Mouse (Mus musculus): ENCODE measurements around the gene Slc4a5.

Slc4a5 gene

DNA sequence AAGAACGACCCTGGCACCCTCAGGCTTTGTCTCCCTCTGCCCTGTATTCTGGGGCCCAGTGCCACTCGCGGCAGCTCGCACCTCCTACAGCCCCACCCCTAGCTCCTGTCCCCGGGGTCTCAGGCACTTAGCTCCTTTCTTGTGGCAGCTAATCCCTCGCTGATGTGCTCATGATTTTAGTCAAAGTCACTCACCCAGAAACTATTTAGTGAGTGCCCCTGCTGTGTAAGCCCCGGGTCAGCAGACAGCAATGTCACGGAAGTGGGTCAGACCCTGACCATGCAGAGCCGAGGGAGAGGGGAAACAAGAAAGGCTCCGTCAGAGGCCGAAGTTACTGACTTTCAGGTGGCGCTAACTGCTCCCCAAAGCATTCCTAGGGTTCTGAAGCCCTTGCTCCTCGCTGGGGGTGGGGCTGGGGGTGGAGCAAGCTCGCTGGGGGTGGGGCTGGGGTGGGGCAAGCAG lies 14.7 kb downstream of the Slc4a5 start:
- peak; percentile 60 for DNase-seq

GRCm38 (mm10) chr6:83237123-83237522 lies 17.5 kb downstream of the Slc4a5 start:
- no peak for DNase-seq

GRCm38 (mm10) chr6:83244422-83245061 lies 24.9 kb downstream of the Slc4a5 start:
- DNase-seq = no peak

- peak; percentile 76 for DNase-seq
Measured at GRCm38 (mm10) chr6:83245134-83245533, 25.5 kb downstream of the Slc4a5 start.

DNA sequence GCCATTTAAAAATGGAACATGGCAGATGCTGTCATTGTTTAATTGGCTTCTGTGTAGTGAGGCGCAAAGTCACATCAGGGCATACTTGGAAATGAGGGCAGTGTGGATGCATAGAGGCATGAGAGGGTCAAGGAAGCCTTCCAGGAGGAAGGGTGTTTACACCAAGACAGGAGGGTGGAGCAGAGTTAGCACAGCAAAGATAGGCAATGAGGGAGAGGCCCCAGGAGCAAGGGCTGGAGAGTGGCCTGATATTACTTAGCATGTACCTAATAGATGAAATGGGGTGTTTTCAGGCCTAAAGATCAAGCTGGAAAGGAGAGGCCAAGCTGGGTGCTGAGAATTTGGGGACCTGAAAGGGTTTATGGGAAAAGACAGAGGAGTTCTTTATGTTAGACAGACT lies 26.4 kb downstream of the Slc4a5 start:
- no peak for DNase-seq

DNA sequence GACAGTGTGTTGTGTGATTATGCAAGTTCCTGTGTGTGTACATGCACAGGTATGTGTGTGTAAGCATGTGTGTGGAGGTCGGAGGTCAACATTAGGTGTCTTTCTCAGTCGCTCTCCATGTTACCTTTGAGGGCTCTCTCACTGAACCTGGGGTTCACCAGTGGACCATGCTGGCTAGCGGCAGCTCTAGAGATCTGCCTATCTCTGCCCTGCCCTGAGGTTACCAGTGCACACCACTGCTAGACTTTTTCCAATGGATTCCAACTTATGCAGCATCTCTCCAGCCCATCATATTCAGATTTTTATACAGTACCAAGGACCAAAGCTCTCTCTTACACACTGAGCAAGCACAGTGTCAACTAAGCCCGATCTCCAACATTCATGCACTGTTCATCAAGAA lies 27.1 kb downstream of the Slc4a5 start:
- no peak for DNase-seq

DNA sequence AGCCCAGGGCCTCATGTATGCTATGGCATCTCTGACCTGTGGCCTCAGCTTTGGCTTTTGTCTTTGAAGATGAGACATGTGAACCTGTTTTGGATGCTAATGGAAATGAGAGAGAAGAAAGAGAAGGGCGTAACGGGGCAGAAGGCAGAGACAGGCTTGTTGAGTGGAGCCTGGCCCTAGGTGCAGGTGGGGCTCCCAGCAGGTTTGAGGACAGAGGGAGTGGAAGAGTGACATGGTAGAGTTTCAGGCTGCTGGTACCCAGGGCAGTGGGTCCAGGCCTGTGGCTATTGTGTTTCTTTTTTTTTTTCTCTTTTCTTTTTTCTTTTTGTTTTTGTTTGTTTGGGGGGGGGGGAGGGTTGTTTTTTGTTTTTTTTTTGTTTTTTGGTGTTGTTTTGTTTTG lies 27.5 kb downstream of the Slc4a5 start:
- DNase-seq = no peak

DNA sequence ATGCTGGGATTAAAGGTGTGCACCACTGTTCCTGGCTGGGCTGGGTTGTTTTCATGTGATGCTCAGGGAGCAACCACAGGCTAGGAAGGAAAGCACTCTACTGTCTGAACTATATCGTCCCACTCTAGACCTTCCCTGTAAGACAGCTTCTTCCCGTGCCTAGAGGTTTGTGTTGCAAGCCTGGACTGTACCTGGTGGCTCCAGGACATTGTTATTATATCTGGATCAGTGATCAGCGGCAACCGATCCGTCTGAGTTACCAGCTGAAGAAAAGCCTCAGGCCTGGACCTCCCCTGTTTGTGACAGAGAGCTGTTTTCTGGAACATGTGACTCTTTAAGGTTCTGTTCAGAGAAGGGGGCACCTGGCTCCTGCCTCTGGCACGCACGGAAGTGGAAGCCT lies 34.6 kb downstream of the Slc4a5 start:
- no peak for DNase-seq

- no peak for DNase-seq
Measured at GRCm38 (mm10) chr6:83264516-83264915, 44.9 kb downstream of the Slc4a5 start.

GRCm38 (mm10) chr6:83265253-83265652 lies 45.6 kb downstream of the Slc4a5 start:
- no peak for DNase-seq

DNA sequence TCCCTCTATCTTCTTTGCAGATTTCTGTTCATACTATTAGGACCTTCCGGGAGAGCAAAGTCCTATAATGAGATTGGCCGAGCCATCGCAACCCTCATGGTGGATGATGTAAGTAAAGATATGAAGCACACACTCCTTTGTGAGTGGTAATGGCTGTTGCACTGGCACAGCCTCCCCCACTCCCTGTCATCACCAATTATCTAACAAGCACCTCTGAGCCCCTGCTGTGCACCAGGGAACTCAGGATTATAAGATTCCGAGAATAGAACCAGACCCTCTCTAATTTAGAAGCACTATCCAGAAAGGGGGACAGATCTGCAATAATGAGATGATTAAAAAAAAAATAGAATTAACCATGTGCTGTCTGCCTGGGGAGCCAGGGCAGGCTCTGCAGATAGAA lies 46.0 kb downstream of the Slc4a5 start:
- no peak for DNase-seq

DNA sequence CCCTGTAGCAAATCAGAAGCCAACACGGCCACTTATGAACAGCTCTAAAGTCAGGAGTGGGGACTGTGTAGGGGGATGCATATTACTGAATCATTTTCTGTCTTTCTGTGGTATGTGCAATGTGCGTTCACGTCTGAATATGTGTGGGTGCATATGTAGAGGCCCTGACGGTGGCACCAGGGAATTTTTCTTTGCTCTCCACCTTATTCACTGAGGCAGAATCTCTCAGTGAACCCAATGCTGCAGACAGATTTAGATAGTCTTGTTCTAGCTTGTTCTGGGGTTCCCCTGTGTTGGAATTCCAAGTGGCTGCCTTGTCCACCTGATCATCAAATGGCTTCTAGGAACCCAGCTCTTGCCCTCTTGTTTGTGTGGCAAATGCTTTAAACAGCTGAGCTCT lies 48.0 kb downstream of the Slc4a5 start:
- no peak for DNase-seq

DNA sequence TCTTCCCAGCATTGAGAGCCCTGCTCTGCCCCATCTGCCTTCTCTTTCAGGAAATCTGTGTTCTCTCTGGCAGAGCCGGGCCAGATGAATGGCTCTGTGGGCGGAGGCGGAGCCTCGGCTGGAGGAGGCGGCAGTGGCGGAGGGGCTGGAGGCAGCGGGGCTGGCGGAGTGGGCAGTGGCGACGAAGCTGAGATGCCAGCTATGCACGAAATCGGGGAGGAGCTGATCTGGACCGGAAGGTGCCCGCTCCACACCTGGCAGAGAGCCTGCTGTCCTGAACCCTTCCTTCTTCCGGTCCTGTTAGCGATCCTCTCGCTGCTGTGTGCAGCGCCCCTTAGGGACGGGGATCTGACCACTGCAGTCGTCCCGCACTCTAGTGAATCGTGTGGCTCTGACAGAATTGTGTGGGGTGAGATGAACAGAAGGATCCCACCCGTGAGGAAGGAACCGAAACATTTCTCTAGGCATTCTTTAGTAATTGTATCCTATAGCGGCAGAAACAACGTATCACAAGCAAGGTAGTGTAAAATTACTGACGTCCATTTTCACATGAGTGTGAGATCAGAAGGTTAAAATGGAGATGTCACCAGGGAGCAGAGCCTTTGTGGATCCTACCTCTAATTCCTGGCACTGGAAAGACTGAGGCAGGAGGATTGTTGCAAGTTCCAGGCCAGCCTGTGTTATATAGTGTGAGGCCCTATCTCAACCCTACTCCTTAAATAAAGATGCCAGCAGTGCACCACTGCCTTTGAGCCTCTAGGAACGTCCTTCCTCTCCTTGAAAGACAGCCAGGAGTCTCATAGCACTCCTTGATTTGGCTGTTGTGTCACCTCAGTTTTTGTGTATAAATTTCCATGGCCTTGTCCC lies 48.7 kb downstream of the Slc4a5 start:
- peak; percentile 90 for DNase-seq

DNA sequence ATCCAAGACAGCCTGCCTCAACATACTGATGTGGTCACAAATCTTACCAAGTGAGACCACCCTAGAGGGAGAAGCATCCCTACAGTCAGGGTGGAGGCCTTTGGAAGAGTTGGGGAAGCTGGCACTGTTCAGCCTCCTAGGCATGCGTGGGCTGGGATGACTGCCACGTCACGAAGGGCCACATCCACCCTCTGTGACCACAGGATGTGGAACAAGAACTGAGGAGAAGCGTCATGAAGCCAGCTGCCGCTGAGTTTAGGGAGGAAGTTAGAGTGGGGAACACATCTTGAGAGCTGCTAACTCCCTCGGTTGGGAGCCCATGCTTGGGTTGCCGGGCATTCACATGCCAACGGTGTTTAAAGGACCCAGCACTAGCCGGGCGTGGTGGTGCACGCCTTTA lies 54.1 kb downstream of the Slc4a5 start:
- DNase-seq = no peak

DNA sequence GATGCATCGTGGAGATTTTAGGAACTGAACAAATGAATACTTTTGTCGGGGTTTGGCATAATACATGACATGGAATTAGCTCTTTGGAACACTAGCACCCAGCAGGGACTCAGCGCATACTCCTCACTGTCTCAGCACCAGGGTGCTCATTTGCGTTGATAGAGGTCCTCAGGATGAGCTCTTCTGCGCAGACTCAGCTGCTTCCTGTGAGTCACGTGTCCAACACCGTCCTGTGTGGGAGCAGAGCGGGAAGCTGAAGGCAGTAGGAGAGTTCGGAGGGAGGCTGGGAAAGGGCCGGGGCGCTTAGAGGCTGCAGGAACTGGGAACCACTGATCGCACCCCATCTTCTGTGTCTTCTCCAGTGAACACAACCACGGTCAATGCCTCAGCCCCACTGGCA lies 57.5 kb downstream of the Slc4a5 start:
- DNase-seq = no peak

- DNase-seq = peak; percentile 54
Measured at GRCm38 (mm10) chr6:83278881-83279280, 59.3 kb downstream of the Slc4a5 start.

DNA sequence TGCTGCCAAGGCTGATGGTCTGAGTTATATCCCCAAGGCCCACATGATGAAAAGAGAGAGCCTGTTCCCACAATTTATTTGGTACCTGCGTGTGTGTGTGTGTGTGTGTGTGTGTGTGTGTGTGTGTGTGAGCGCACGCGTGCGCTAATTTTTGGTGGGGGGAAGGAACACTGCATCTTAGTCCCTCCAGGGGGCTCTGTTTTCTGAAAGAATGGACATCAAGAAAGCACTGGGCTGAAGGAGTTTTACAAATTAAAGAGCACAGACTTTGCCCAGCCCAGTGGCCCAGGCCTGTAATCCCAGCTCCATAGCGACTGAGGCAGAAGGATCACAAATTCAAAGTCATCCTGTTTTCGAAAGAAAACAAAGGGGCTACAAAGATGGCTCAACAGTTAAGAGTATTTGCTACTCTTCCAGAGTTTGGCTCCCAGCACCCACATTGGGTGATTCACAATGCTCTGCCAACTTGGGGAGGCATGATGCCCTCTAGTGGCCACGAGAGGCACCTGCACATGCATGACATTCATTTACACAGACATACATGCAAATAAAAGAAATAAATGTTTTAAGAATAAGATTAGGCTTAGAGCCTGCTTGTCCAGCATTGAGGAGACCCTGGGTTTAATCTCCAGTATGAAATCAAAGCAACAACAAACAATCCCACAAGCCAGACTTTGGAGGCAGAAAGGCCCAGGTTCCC lies 60.8 kb downstream of the Slc4a5 start:
- DNase-seq = peak; percentile 11

DNA sequence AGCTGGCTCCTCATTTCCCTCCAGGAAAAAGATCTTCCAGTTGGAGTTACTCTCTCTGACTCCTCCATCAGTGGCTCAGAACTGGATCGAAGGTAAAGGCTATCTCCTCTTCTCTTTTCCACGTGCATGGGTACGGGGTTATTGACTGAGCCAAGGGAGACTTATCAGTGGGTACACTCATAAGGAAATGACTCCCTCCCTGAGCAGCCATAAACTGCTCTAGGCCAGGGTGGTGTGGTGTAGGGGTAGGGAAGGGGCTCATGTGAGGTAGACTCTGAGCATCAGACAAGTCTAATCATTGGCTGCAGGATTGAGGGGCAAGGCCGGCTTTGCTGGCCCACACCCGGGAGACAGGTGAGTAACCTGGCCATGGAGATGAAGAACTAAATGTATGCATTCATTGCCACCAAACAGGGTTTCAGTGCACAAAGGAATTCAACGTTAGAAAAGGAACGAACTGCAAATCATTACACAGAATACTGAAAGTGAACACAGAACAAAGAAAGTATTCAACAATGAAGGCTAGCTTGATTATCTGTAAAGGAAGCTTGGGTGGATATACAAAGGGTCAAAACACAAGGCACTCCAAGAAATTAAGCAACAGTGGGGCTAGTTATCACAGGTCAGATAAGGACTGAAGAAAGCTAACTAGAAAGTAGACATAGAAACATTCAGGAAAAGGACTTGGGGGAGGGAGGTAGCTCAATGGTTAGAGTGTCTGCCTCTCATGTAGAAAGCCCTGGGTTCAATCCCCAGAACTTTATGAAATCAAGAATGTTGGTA lies 81.0 kb downstream of the Slc4a5 start:
- DNase-seq = no peak

GRCm38 (mm10) chr6:83301294-83301693 lies 81.7 kb downstream of the Slc4a5 start:
- DNase-seq = no peak

DNA sequence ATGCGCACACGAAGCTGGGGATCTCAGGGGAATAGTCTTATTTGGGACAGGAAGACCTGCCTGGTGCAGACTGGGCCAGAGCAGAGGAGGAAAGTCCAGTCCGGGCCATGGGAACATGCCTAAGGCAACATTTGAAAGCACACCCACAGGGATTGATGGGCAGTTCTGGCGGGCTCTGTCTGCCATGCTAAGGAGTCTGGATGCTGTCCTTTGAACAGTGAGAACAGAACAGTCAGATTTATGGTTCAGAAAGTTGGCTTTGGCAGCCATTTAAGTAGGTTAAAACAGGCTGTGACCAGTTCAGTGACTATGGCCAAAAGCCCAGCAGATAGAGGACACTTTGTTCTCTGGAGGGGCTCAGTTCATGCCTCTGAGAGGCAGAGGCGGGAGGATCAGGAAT lies 82.6 kb downstream of the Slc4a5 start:
- DNase-seq = peak; percentile 31

DNA sequence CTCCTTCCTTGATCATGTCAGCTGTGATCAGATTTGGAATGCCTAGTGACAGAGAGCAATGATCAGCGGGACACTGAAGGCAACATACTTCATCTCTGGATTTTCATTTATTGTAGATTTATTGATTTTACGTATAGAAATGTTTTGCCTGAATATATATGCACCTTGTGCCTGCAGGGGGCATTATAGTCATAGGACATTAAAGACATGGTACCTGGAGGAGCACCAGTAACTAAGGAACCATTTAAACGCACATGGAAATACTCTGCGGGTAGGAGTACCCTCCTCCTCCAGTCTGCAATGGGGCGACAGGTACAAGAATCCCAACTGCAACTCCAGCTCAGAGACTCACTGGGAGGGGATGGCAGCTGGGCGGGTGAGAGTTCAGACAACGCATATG lies 89.4 kb downstream of the Slc4a5 start:
- DNase-seq = no peak

DNA sequence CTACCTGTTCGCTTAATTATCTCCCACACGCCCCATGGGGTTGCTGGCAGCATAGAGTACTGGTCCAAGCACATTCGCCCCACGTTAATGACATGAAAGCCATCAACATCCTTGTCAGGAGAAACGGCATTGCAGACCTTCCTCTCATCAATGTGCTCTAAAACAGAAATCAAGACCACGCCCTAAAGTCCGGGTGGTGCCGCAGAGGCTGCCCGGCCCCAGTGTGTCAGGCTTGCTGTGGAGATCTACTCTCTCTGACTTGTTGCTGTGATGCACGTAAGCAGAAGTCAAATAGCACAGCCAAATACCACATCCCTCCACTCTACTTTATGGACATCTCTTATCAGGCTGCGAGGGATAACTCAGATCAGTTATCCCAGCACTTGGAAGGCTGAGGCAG lies 91.6 kb downstream of the Slc4a5 start:
- no peak for DNase-seq

DNA sequence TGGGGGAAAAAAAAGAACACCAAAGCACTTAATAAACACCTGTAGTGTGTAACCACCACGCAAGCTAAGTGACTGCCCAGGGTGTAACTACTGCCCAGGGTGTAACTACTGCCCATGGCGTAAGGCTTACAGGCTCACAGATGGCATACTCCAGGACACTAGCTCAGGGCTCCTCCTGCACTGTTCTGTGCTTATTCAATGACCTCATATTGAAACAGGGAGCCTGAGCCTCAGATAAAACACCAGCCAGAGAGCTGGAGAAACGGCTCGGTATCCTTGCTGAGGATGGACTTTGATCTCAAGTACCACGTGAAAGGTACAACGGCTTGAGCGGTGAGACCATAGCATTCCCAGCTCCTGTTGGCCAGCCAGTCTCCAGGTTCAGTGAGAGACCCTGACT lies 92.4 kb downstream of the Slc4a5 start:
- DNase-seq = peak; percentile 7
